Mouse (Mus musculus): ENCODE measurements at regions not wholly inside any gene's neighbourhood (a gene's known extent, or its start where the extent isn't known, plus 50 kb on each side); places are given as distances from the start of the nearest gene placed in this dataset.

DNA sequence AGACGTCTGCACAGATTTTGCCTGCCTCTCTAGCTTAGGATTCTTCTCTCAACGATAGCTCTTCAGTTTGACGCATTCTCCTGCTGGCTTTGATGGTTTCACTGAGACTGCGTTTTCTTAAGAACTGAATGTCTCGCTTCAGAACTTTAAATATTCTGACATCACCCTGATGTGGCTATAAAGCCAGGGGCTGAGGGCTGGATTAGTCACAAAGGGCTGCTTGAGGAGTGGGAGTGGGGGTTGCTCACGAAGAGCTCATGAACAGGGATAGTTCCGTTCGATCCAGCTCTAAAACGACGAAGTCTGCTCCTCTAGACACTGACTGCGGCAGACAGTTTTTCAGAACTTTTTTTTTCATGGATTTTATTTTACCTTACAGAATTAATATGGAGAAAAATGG, 240.7 kb upstream of the Nr5a2 start:
- no peak for DNase-seq

DNA sequence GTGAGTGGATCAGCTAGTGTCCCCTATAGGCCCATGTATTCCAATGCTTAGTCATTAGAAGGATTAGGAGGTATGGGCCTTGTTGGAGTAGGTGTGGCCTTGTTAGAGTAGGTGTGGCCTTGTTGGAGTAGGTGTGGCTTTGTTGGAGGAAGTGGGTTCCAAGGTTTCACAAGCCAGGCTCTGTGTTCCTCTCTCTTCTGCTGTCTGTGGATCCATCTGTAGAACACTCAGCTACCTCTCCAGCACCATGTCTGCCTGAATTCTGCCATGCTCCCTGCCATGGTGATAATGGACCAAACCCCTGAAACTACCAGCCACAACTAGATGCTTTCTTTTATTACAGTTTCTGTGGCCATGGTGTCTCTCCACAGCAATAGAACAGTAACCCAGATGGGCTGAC, 235.7 kb upstream of the Nr5a2 start:
- DNase-seq = no peak

DNA sequence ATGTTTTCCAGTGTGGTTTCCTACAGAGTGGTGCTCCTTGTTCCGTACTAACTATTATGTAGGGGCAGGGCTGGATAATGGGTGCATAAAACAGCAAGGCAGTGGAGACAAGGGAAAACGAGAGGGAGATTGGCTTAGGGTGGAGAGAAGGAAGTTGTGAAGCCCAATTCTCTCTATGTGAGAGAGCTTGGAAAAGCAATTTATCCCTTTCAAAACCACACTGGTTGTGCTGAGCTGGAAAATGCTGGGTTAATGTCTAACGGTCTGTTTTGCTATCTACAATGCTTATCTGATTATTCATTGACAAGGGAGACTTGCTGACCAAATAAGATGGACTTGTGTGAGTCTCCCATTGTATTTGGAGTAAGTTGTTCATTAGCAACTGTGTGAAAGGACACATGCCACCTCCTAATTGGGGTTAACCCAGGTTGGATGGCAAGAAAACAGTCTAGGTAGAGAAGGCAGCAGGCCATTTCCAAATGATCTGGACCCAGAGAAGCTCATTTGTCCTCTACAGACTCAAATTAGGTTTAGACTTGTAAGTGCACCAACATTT, 234.9 kb upstream of the Nr5a2 start:
- DNase-seq = no peak

DNA sequence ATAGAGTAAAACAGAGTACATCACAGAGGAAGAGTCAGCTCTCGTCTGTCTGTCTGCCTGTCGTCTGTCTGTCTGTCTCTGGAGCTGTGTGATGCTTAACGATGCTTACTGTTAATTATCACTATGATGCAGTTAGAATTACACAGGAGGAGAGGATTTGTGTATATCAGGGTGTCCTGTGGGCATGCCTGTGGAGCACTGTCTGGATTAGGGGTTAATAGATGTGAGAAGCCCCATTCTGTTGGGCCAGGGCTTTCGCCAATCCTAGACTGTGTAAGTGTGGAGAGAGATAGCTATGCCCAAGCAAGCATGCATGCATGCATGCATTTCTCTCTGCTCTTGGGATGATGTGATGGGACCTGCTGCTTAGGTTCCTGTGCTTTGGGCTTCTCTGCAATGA, 218.0 kb upstream of the Nr5a2 start:
- no peak for DNase-seq

DNA sequence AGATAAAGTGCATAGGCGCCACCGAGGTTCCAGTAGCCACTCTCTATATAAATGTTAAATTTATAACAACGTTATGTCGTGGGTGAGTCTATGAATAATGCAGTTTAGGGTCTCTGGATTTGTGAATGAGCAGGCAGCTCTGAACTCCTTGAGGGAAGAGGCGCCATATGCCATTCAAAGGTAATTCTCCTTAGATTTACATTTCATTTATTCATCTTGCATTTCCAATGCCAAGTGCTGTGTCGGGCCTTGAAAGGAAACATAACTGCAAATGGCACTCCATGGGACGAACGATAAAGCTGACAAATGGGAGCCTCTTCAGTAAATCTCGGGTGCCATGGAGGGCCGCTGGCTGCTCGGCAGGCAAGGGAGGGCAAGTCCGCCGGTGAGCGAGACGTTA, 216.4 kb upstream of the Nr5a2 start:
- DNase-seq = no peak

DNA sequence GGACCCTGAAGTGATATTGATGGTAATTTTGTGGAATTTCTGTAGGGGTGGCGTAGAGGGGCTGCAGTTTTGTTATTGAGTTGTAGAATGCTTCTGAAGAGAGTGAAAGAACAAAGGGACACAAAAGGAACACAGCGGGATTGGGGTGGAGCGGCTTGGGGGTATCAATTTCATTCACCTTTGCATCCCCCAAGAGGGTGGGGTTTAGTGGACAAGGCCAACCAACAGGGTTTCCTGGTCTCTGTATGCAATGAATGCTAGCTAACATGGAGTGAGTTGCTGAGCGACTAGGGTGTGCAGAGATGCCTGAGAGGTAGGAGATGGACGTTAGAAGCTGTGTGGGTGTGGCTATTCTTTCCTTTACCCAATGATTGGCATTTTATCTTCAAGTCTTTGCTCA, 213.8 kb upstream of the Nr5a2 start:
- DNase-seq = no peak

DNA sequence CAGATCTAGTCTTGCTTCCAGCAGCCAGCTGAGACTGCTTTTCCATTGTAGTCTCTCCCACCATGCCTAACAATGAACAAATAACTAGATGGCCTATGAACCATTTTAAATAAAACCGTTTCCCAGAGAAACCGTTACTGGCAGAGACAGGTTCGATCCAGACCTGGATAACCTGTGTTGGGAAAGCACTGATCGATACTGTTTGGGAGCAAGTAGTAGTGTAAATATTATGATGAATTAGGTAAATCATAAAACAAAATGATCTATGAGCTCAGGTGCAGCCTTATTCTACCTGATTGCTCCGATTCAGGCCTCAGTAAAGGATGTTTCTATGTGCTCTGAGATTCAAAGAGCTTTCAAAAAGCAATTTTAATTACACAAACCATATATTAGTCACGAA, 211.9 kb upstream of the Nr5a2 start:
- DNase-seq = no peak

DNA sequence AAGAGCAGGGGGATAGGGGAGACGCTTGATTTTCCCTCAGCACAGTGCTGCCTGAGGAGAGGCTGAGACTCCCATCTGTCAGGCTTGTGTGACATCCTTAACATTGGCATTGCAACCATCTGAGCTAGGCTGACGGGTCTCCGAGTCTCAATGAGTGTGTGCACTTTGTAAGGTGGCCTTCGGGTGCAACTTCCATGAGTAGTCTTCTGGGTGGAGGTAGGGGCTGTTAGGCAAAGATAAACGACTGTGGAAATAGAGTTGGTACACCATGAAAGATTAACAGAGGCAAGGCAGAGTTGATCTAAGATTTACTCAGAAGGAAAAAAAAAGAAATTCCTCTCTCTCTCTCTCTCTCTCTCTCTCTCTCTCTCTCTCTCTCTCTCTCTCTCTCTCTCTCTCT, 211.2 kb upstream of the Nr5a2 start:
- DNase-seq = no peak

DNA sequence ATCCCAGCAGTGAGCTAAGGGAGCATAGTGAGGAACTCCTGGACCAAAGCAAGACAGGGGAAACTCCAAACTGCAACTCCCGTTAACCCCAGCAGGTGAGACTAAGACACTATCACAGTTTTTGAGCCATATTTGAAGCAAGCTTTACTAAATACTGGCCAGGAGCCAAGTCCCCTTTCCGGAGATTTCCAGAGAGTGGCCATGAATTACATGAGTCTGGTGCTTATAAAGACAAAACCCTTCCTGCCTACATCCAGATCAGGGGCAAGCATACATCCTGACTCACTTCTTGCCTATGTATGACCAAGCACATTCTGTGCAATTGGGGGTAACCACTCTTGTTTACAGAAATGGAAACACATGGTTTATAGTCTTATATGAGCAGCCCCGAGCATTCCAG, 187.6 kb upstream of the Nr5a2 start:
- DNase-seq = no peak

DNA sequence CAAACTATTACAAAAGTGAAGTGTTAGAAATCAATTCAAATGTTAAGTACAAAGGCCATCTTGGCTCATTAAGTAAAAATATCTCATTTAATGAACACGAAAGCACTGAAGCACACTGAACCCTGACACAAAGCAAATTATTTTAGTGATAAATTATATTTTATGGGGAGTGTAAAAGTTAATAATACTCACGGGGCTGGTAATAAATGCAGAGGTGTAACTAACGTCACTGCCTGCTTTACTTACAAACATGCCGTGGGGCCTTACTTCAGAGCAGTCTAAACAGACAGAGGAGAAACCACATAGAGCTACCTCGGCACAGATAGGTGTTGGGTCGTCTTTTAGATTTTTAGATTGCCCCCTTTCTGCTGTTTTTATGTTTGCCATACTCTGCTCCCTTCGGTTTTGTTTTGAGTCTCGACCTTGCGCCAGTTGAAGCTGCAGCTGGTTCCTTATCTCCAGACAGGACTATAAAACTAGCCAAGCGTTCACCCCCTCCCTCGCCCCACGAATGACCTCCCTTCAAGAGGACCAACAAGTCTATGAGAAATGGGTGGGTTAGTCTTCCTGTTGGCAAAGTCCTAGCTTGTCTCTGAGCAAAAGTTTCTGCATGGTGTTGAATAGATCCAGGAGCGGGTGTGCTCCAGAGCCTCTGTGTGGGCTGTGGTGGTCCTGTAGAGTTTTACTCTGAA, 181.8 kb upstream of the Nr5a2 start:
- no peak for DNase-seq

DNA sequence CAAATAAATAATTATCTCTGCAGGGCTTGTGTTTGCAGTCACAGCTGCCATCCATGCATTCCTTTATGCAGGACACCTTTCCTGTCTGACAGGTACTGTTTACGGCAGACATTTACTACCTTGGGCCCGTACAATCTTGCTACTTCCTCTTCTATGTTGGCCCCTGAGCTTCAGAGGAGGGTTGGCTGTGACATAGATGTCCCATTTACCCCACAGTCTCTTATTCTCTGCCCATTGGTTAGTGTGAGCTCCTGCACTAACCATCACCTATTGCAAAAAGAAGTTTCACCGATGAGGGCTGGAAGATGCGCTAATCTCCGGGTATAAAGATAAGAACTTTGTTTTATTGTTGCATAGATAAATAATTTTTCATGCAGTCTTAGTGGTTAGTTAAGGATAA, 181.1 kb upstream of the Nr5a2 start:
- no peak for DNase-seq

DNA sequence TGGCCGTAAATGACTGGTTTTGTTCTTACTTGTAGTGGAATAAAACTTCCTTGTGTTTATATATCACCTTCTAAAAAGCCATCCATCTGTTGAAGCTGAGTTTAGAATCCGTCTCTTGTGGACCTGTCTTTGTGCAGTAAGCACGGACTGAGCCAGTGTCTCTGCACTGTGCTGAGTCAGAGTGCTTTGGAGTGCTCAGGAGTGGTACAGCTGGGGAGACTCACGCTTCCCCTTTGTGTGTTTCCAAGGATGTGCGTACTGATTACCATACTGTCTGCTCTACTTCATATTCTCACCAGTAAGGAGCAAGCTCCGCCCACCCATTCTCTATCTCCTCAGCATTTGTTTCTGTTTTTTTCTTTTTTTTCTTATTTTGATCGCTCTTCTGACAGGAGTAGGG, 175.9 kb upstream of the Nr5a2 start:
- no peak for DNase-seq

DNA sequence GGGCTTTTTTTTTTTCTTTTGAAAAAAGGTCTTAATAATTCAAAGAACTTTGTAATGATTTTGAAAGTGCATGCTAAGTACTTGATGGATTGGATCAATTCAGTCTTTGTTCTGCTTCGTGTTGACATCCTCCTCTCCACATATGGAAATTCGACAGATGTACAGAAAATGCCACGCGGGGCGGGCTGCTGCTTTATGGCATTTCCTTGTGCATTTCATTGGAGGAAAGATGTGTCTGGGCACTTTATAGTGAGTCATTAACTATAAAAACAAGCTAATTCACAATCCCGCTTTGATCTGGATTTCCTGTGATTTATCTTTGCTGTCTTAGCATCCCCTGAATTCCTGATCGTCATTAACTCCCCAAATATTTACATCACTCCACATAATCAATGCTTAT, 173.5 kb upstream of the Nr5a2 start:
- no peak for DNase-seq

DNA sequence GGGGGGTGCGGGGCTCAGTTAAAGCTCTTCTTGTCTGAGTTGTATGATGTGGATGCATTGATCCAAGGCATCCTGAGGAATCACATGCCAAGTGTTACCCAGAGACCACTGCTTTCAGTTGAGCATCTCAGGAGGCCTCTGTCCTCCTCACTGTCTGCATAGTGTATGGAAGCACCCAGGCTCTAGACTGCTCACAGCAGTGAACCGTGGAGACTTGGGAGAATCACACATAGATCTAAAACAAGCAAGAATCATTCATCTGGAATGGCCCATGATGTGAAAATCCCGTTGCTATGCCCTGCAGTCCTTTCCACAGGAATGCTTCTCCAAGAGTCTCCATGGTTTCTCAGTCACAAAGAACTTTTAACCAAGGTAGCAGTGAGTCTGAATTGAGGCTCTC, 170.0 kb upstream of the Nr5a2 start:
- DNase-seq = no peak

DNA sequence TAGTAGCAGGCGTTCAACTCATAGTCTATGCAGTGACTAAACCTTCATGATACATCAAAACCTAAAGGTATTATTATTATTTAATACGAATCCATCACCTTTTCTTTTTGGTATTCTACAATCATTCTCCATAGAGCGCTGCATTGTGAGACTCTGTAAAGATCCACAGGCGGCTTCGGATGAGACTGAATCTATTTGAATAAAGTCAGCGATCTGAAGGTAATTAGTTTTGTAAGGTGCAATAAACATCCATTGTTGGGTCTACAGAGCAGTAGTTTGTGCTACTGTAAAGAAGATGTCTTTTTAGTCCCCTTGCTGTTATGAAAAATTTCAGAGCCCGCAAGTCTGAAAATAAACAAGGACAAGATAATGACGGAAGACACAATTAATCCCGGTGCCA, 168.9 kb upstream of the Nr5a2 start:
- no peak for DNase-seq

DNA sequence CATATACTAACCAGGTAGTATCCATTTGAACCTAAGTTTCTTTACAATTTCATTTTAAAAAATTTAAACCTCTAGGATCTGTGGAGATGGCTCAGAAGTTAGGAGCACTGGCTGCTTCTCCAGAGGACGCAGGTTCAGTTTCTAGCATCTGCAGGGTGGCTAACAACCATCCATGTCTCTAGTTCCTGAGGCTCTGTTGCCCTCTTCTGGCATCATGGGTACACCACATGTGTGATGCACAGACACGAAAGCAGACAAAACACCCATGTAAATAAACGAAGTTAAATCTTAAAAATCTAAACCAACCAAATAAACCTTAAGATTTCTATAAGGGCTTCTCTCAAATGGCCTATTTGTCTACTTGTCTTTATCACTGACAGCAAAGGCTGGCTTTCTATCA, 157.6 kb upstream of the Nr5a2 start:
- DNase-seq = no peak

DNA sequence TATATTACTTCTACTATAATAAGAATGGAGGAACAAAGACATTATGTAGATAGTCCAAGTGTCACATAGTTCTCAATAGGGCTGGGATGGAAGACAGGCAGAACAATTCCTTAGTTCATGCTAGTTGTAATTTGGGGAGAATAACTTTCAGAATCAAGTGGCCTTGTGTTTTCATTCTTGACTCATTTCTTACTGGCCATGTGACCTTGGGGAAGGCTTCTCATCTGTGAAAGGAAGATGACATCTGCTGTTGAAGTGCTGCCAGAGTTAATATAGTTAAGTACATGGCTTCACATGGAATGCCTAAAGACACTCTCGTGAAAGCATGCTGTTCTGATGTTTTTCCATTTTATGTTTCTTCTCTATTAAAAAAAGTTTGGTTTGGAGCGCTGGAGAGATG, 146.2 kb upstream of the Nr5a2 start:
- DNase-seq = no peak

DNA sequence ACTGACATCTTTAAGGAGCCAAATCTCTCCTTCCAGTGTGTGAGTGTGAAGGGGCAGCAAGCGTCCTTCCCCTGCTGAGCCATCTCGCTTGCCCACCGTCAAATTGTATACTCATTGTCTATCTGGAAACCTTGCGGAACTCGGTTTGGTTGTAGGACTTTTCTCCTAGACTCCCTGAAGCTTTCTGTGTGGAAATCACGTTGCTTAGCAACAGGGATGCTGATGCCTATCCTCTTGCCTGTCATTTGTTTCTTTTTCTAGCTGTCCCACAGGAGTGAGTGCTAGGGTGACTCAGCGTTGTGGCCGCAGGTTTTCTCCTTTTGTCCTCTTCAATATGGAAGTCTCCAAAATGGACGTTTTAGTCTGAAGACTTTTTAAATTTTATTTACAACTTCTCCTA, 131.5 kb upstream of the Nr5a2 start:
- DNase-seq = no peak

DNA sequence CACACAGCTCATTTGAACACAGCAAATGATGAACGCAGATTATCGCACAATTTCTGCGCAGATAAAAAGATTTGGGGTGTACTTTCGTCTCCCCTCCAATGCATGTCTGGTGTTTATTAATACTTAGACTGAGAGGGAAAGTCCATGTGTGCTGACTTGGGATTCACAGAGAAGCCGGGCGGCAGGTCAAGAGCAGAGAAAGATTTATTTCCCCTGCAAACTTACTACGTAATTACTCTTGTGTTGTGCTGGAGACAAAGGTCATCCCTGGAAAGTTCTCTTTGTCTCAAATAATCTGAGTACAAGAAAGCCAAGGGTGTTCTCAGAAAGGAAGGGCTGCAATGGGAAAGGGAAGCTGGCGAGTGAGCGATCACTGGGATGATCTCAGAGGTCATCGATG, 127.9 kb upstream of the Nr5a2 start:
- no peak for DNase-seq

DNA sequence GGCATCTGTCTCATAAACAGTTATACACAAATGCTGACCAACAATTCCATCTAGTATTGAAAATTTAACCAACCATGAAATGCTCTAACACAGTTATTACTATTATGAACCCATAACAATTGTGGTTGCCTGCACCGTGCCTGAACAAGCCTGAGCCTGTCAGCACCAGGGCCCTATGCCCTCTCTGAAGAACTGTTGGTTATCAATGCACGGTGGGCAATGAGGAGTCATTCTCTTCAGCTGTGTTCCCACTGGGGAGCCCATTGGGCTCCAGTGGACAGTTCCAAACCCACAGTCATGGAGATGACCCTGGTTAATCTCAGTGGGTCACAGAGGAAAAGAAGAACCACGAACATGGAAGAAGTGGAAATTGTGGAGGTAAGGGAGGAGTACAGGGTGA, 126.5 kb upstream of the Nr5a2 start:
- no peak for DNase-seq

DNA sequence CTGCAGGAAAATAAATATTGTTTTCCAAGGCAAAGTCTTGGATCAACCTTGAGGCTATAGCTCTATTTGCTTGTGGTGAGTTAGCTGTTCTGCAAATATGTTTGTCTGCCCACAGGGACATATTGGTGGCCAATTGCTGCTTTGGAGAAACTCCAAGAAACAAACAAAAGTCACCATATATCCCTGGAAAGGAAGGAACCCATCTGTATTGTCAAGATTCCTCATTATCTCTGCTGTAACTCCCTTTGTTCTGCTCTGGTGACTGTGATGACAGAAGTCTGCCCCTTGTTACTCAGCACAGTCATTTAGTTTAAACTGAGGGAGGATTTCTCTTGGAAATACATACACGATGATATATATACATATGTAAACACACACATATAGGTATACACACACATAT, 123.3 kb upstream of the Nr5a2 start:
- DNase-seq = no peak

DNA sequence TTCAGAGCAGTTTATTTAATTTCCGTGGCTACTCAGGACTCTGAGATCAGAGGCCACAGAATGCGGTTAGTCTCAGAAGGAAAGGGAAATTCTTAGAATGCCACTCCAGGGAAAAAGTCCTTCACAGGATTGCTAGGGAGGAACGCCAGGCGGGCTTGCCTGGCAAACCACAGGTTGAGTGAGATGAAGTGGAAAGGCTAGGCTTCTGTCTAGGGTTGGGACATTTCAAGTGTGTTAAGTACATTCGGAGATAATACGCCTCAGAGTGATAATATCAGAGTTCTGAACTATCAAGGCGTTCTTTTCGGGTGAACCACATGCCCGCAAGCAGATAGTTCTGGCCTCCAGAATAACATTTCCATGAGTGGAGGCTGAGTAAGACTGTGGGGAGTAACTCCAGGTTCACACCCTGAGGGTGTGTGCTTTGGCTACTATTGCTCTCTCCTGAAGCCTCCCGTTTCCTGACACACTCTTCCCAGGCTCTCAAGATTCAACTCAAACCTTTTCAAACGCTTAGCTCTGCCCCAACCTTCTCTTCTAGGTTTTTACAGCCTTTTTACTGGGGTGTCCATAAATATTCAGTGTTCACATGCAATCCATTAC, 119.3 kb upstream of the Nr5a2 start:
- DNase-seq = no peak

DNA sequence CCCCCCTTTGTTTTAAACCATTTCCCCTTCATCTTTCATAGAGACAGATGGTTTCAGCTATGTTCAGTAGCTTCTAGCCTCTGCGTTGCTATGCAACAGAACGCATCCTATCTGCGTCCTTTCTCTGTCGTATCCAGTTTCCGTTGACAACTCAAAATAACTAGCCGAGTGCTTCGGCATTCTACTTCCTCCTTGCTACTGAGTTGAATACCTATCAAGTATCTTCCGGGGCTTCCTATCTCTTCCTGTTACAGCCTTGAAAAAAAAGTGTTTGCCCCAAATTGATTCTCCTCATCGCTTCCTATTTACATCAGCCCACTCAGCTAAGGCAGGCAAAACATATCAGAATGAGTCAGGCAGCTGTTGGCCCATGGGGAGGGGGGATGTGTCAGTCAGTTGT, 114.5 kb upstream of the Nr5a2 start:
- peak; percentile 7 for DNase-seq

DNA sequence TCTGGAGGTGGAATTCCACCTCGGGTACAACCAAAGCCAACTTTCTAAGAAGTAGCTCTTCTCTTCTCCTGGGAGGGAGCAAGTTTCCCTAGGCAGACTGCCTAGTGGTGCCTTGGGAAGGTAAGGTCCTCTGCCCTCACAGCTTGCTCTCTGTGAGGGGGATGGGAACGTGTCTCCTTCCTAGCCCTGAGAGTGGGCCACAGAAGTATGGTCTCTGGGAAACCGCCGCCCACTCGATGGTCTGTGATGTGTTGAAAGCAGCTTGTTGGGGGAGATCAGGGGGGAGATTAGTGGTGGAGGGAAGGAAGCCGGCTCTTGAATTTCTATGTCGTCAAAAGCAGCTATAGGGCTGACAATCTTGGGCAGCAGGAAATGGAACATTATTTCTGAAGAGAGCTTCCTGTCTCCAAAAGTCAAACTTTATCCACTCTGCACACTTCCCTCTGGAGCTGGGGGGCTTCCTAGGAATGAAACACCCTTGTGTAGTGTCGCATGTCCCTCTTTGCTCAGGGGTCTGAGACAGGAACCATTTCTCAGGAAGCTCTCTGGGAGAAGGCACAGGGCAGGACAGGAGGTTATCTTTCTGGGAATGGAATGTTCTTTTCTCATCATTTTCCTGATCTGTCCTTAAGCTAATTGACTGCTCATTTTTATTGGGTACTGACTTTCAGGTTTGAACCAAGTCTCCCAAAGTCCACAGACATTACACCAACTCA, 113.8 kb upstream of the Nr5a2 start:
- no peak for DNase-seq
